Mouse (Mus musculus): ENCODE results near the gene Use1. TPM values are rescaled to one million over a fixed set of nuclear protein-coding genes. Genes with fewer than 3 reads are reported as not detected.
"Not testable (repeated sequence)": the region's sequence is repeated elsewhere in the genome, so short reads cannot be mapped to it uniquely, and the experiment has no call there.

Use1 gene
- polyA plus RNA-seq (2015; fragmentation: Nextera tagmentation; extraction: Ambion mirVana), result 77.2 and 82.0 TPM in 2 replicates

DNA sequence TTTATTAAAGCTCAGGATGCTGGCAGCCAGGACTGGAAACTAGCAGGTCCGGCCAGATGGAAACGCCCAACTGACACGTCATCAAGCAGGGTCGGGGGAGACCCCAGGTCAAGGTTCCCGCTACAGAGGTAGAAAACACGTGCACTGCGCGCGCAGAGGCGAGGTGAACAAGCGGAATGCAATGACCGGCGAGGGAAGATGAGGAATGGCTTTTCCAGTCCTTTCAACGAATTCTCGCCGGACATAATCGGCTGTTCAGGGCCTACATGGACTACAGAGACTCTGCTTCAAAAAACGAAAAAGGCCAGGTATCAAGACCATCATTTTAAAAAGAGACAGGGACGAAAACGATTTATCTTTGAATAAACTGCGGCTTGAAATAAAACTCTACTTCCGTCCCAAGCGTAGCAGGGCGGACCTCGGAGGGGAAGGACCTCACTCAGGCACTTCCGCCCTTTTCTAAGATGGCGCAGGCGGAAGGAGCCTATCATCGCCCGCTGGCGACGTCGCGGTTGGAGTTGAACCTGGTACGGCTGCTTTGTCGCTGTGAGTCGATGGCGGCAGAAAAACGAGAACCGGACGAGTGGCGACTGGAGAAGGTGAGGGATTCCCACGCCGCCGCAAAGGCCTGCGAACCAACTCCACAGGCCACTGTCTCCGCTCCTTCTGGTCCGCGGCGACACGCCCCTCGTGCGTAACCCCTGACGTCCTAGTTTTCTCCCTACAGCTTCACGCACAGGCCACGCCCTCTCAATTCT lies at the start of gene Use1:
Use1 (plus strand) TSS at position 78 of the 758 bp plus-strand sequence.
- peak within 1 kb of the TSS; percentile 78 for H3K4me3 ChIP-seq (ENCODE audit: low read length)
- H3K36me3 ChIP-seq (ENCODE audit: control insufficient read depth, insufficient read depth), result peaks cover 3% of the 10 kb centered on the region; the same call in 1 of the 2 replicates
- peak; percentile 84 for ATAC-seq (replicated peaks; ENCODE audit: extremely low read depth, insufficient read depth, low FRiP score)
- H3K27ac ChIP-seq (ENCODE audit: low read length), result peak within 1 kb of the TSS; percentile 93
- no peaks in the 10 kb centered on the region for H3K27me3 ChIP-seq (ENCODE audit: control insufficient read depth, insufficient read depth, low read length)
- under 1% methylated on average over 56 of the region's 56 CpGs for WGBS
- peak within 1 kb of the TSS; percentile 95 for H3K4me2 ChIP-seq (ENCODE audit: low read depth, low read length)
- H3K9me3 ChIP-seq (replicated peaks; ENCODE audit: control insufficient read depth, low read length), result no peaks in the 10 kb centered on the region
- peaks cover 21% of the 10 kb centered on the region for H3K4me1 ChIP-seq (ENCODE audit: control insufficient read depth, insufficient read depth, low read length)
- H3K9ac ChIP-seq (ENCODE audit: low read length), result peak within 1 kb of the TSS; percentile 82

- peaks cover 22% of the 10 kb centered on the region for H3K36me3 ChIP-seq (ENCODE audit: control insufficient read depth, insufficient read depth)
These were observed 48.0 kb upstream of the Use1 start for GRCm38 (mm10) chr8:71318610-71319009.

GRCm38 (mm10) chr8:71319760-71320159 lies 46.9 kb upstream of the Use1 start:
- not testable (repeated sequence) for H3K4me3 ChIP-seq (ENCODE audit: low read length); H3K9me3 ChIP-seq (replicated peaks; ENCODE audit: control insufficient read depth, low read length); H3K27me3 ChIP-seq (ENCODE audit: control insufficient read depth, insufficient read depth, low read length); H3K27ac ChIP-seq (ENCODE audit: low read length); ATAC-seq (replicated peaks; ENCODE audit: extremely low read depth, insufficient read depth, low FRiP score); H3K9ac ChIP-seq (ENCODE audit: low read length); H3K4me2 ChIP-seq (ENCODE audit: low read depth, low read length); H3K4me1 ChIP-seq (ENCODE audit: control insufficient read depth, insufficient read depth, low read length)
- H3K36me3 ChIP-seq (ENCODE audit: control insufficient read depth, insufficient read depth), result peaks cover 34% of the 10 kb centered on the region
- WGBS, result 80% methylated on average over 2 of the region's 2 CpGs

More at GRCm38 (mm10) chr8:71318610-71319009, 48.0 kb upstream of the Use1 start:
- not testable (repeated sequence) for H3K4me1 ChIP-seq (ENCODE audit: control insufficient read depth, insufficient read depth, low read length); H3K27me3 ChIP-seq (ENCODE audit: control insufficient read depth, insufficient read depth, low read length); H3K9ac ChIP-seq (ENCODE audit: low read length); H3K4me3 ChIP-seq (ENCODE audit: low read length); H3K9me3 ChIP-seq (replicated peaks; ENCODE audit: control insufficient read depth, low read length); H3K4me2 ChIP-seq (ENCODE audit: low read depth, low read length); ATAC-seq (replicated peaks; ENCODE audit: extremely low read depth, insufficient read depth, low FRiP score); H3K27ac ChIP-seq (ENCODE audit: low read length)
- 88% methylated on average over 5 of the region's 5 CpGs for WGBS

- H3K9me3 ChIP-seq (replicated peaks; ENCODE audit: control insufficient read depth, low read length), result no peaks in the 10 kb centered on the region
- H3K36me3 ChIP-seq (ENCODE audit: control insufficient read depth, insufficient read depth), result peaks cover 44% of the 10 kb centered on the region
- no peak overlapping the region for H3K4me2 ChIP-seq (ENCODE audit: low read depth, low read length)
- H3K4me3 ChIP-seq (ENCODE audit: low read length), result no peak overlapping the region
- H3K27ac ChIP-seq (ENCODE audit: low read length), result no peak overlapping the region
- H3K27me3 ChIP-seq (ENCODE audit: control insufficient read depth, insufficient read depth, low read length), result no peaks in the 10 kb centered on the region
- no peak overlapping the region for H3K9ac ChIP-seq (ENCODE audit: low read length)
- ATAC-seq (replicated peaks; ENCODE audit: extremely low read depth, insufficient read depth, low FRiP score), result no peak
- 90% methylated on average over 3 of the region's 3 CpGs for WGBS
- H3K4me1 ChIP-seq (ENCODE audit: control insufficient read depth, insufficient read depth, low read length), result no peaks in the 10 kb centered on the region
These were observed 43.7 kb upstream of the Use1 start for GRCm38 (mm10) chr8:71322939-71323338.

DNA sequence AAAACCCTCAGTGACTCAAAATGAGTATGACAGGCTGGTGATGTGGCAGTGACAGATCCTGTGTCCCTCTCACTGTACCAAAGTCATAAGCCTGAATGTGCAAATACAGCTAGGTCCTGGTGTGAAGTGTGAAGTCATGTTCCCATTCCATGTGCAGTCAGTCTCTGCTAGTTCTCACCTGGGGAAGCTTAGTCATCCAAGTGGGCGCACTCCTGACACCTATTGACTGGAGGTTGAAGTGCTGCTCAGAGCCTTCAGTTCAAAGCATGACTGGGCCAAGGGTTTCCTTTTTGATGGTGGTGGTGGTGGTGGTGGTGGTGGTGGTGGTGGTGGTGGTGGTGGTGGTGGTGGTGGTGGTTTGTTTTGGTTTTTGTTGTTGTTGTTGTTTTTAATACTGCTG lies 41.8 kb upstream of the Use1 start:
- peaks cover 60% of the 10 kb centered on the region for H3K36me3 ChIP-seq (ENCODE audit: control insufficient read depth, insufficient read depth)
- H3K4me1 ChIP-seq (ENCODE audit: control insufficient read depth, insufficient read depth, low read length), result no peaks in the 10 kb centered on the region
- H3K9me3 ChIP-seq (replicated peaks; ENCODE audit: control insufficient read depth, low read length), result no peaks in the 10 kb centered on the region
- no peaks in the 10 kb centered on the region for H3K27me3 ChIP-seq (ENCODE audit: control insufficient read depth, insufficient read depth, low read length)
- no peak overlapping the region for H3K4me2 ChIP-seq (ENCODE audit: low read depth, low read length)
- 78% methylated on average over 1 of the region's 1 CpGs for WGBS
- ATAC-seq (replicated peaks; ENCODE audit: extremely low read depth, insufficient read depth, low FRiP score), result 0 out of 2 replicates have a peak, but pooled peaks have one; percentile 54
- H3K27ac ChIP-seq (ENCODE audit: low read length), result no peak overlapping the region
- no peak overlapping the region for H3K9ac ChIP-seq (ENCODE audit: low read length)
- H3K4me3 ChIP-seq (ENCODE audit: low read length), result no peak overlapping the region

- H3K36me3 ChIP-seq (ENCODE audit: control insufficient read depth, insufficient read depth), result peaks cover 16% of the 10 kb centered on the region
- H3K4me2 ChIP-seq (ENCODE audit: low read depth, low read length); H3K9me3 ChIP-seq (replicated peaks; ENCODE audit: control insufficient read depth, low read length); H3K27ac ChIP-seq (ENCODE audit: low read length); H3K4me3 ChIP-seq (ENCODE audit: low read length); H3K9ac ChIP-seq (ENCODE audit: low read length); H3K27me3 ChIP-seq (ENCODE audit: control insufficient read depth, insufficient read depth, low read length); ATAC-seq (replicated peaks; ENCODE audit: extremely low read depth, insufficient read depth, low FRiP score); H3K4me1 ChIP-seq (ENCODE audit: control insufficient read depth, insufficient read depth, low read length): not testable (repeated sequence)
- 94% methylated on average over 6 of the region's 6 CpGs for WGBS
These were observed 28.8 kb upstream of the Use1 start for GRCm38 (mm10) chr8:71337834-71338233.

GRCm38 (mm10) chr8:71340625-71341024 lies 26.0 kb upstream of the Use1 start:
- no peak overlapping the region for H3K9ac ChIP-seq (ENCODE audit: low read length)
- no peaks in the 10 kb centered on the region for H3K27me3 ChIP-seq (ENCODE audit: control insufficient read depth, insufficient read depth, low read length)
- no peaks in the 10 kb centered on the region for H3K4me1 ChIP-seq (ENCODE audit: control insufficient read depth, insufficient read depth, low read length)
- WGBS, result 76% methylated on average over 5 of the region's 5 CpGs
- H3K36me3 ChIP-seq (ENCODE audit: control insufficient read depth, insufficient read depth), result peaks cover 20% of the 10 kb centered on the region
- H3K27ac ChIP-seq (ENCODE audit: low read length), result no peak overlapping the region
- H3K4me2 ChIP-seq (ENCODE audit: low read depth, low read length), result no peak overlapping the region
- H3K9me3 ChIP-seq (replicated peaks; ENCODE audit: control insufficient read depth, low read length), result no peaks in the 10 kb centered on the region
- ATAC-seq (replicated peaks; ENCODE audit: extremely low read depth, insufficient read depth, low FRiP score), result no peak
- H3K4me3 ChIP-seq (ENCODE audit: low read length), result no peak overlapping the region

- Histone ChIP-seq H3K9ac (ENCODE audit: low read length) (no peak overlapping the region), H3K4me1 (ENCODE audit: control insufficient read depth, insufficient read depth, low read length) (peaks cover 3% of the 10 kb centered on the region; the same call in 1 of the 2 replicates), H3K4me3 (ENCODE audit: low read length) (no peak overlapping the region), H3K36me3 (ENCODE audit: control insufficient read depth, insufficient read depth) (peaks cover 67% of the 10 kb centered on the region), H3K27me3 (ENCODE audit: control insufficient read depth, insufficient read depth, low read length) (no peaks in the 10 kb centered on the region), H3K9me3 (replicated peaks; ENCODE audit: control insufficient read depth, low read length) (no peaks in the 10 kb centered on the region), H3K4me2 (ENCODE audit: low read depth, low read length) (no peak overlapping the region), H3K27ac (ENCODE audit: low read length) (no peak overlapping the region)
- WGBS, result 83% methylated on average over 1 of the region's 1 CpGs
- no peak for ATAC-seq (replicated peaks; ENCODE audit: extremely low read depth, insufficient read depth, low FRiP score)
These were observed 20.1 kb upstream of the Use1 start for GRCm38 (mm10) chr8:71346581-71346980.

DNA sequence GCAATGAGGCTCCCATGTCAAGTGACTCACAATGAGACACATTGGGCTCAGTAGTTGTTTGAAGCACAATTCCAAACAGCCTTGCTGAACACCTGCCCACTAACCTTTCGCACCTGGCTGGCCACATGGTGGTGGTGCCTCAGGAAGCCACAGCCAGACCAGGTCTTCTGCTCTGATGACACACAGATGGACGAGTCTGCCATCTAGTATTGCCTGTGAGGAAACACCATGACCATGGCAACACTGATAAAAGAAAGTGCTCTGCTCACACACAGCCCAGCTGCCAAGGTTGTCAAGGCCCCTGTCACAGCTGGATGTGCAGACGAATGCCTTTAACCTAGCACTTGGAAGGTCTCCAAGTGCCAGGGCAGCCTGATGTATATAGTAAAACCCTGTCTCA lies 15.5 kb upstream of the Use1 start:
- Histone ChIP-seq H3K27me3 (ENCODE audit: control insufficient read depth, insufficient read depth, low read length) (no peaks in the 10 kb centered on the region), H3K9me3 (replicated peaks; ENCODE audit: control insufficient read depth, low read length) (no peaks in the 10 kb centered on the region), H3K27ac (ENCODE audit: low read length) (no peak overlapping the region), H3K4me3 (ENCODE audit: low read length) (no peak overlapping the region), H3K36me3 (ENCODE audit: control insufficient read depth, insufficient read depth) (peaks cover 73% of the 10 kb centered on the region), H3K4me2 (ENCODE audit: low read depth, low read length) (no peak overlapping the region), H3K4me1 (ENCODE audit: control insufficient read depth, insufficient read depth, low read length) (peaks cover 3% of the 10 kb centered on the region; the same call in 1 of the 2 replicates), H3K9ac (ENCODE audit: low read length) (no peak overlapping the region)
- ATAC-seq (replicated peaks; ENCODE audit: extremely low read depth, insufficient read depth, low FRiP score), result 0 out of 2 replicates have a peak, but pooled peaks have one; percentile 25
- 37% methylated on average over 3 of the region's 3 CpGs for WGBS
